In genomic region chr1:132541824-132542599, GRCm38 (mm10) we compare ENCODE assay signal across 9 mouse cellular contexts. TPM values are rescaled to one million over a fixed set of nuclear protein-coding genes. Genes with fewer than 3 reads are reported as not detected.
A peak's percentile ranks its signal among the peaks of the same experiment; 100 is the strongest.
DNase-seq lines count a peak whose midpoint lies in the region; ATAC-seq and TF ChIP-seq lines count a peak whose summit lies in the region.
"Had no signal": no experiment of that assay in that cellular context is flagged by ENCODE, and none has a peak within 500 bp of the region (broad histone marks: within the 10 kb centered on the region; RNA-seq: fewer than 3 reads in every experiment).

No protein-coding gene starts in this region.

- WGBS in forebrain, embryonic 14.5 days: 14% methylated on average over 5 of the region's 5 CpGs
- 11% methylated on average over 5 of the region's 5 CpGs for WGBS in limb, embryonic 14.5 days

- H3K9ac ChIP-seq in ES-E14 (ENCODE audit: insufficient read depth, low read depth, low read length, poor library complexity, severe bottlenecking): no peak overlapping the region
- H3K9ac ChIP-seq in forebrain, embryonic 14.5 days (ENCODE audit: low read length): peak overlapping the region; percentile 74
- no peak overlapping the region for H3K9ac ChIP-seq in limb, embryonic 14.5 days (ENCODE audit: low read depth, low read length, severe bottlenecking)

- TF ChIP-seq POLR2A in limb, embryonic 14.5 days (IDR thresholded peaks at IDR 0.05; ENCODE audit: borderline replicate concordance, extremely low read depth, insufficient read depth, insufficient read length): no peak

- H3K36me3 ChIP-seq in ES-E14 (ENCODE audit: control insufficient read depth, insufficient read depth, low read length, poor library complexity, severe bottlenecking): no peaks in the 10 kb centered on the region
- H3K36me3 ChIP-seq in forebrain, embryonic 14.5 days (ENCODE audit: control insufficient read depth, insufficient read depth, low read length): no peaks in the 10 kb centered on the region
- H3K36me3 ChIP-seq in limb, embryonic 14.5 days (ENCODE audit: control insufficient read depth, insufficient read depth, low read length): no peaks in the 10 kb centered on the region

- H3K4me2 ChIP-seq in forebrain, embryonic 14.5 days (ENCODE audit: low read length): peak overlapping the region; percentile 69
- peak overlapping the region; percentile 46 for H3K4me2 ChIP-seq in limb, embryonic 14.5 days (replicated peaks; ENCODE audit: low read depth, low read length, severe bottlenecking)

- ATAC-seq in forebrain, embryonic 14.5 days: peak; percentile 5; the same call in 1 of the 2 replicates
- ATAC-seq in limb, embryonic 14.5 days (ENCODE audit: low FRiP score, low read depth): no peak
- ATAC-seq in activated CD4-positive, CD25-positive, alpha-beta regulatory T cell, adult 4 months: no peak

- in situ Hi-C loops in ES-E14 (cut with MboI; ENCODE audit: low sequenced_read_pairs in 2 of 2, unreplicated experiment in 2 of 2): no loop called here

- H3K9me3 ChIP-seq in ES-E14 (ENCODE audit: control insufficient read depth, insufficient read depth, low read depth, low read length): no peaks in the 10 kb centered on the region
- H3K9me3 ChIP-seq in forebrain, embryonic 14.5 days (replicated peaks; ENCODE audit: control insufficient read depth, low read length): no peaks in the 10 kb centered on the region
- no peaks in the 10 kb centered on the region for H3K9me3 ChIP-seq in limb, embryonic 14.5 days (ENCODE audit: control insufficient read depth, low read length)

- 0 out of 2 replicates have a peak, but pooled peaks cover 12% of the 10 kb centered on the region for H3K27me3 ChIP-seq in forebrain, embryonic 14.5 days (replicated peaks; ENCODE audit: control insufficient read depth, insufficient read depth, low read length)
- H3K27me3 ChIP-seq in limb, embryonic 14.5 days (ENCODE audit: control insufficient read depth, insufficient read depth, low read length): peaks cover 48% of the 10 kb centered on the region

- H3K4me1 ChIP-seq in ES-E14 (ENCODE audit: control insufficient read depth in 2 of 2, insufficient read depth in 2 of 2, low read length in 2 of 2, poor library complexity in 1 of 2): peaks cover 3 to 19% of the 10 kb centered on the region in 2 experiments; a peak in 3 of 4 replicates
- H3K4me1 ChIP-seq in forebrain, embryonic 14.5 days (ENCODE audit: control insufficient read depth, insufficient read depth, low read length): no peaks in the 10 kb centered on the region; the same call in 1 of the 2 replicates
- H3K4me1 ChIP-seq in limb, embryonic 14.5 days (ENCODE audit: control insufficient read depth, insufficient read depth, low read length): peaks cover 8% of the 10 kb centered on the region; the same call in 1 of the 2 replicates

- DNase-seq in cerebellum, adult 11-12 months: peak; percentile 74
- no peak for DNase-seq in cerebellum, adult 11 months
- DNase-seq in ES-E14 (ENCODE audit: low read depth, low spot score): no peak
- no peak for DNase-seq in forebrain, embryonic 14.5 days (ENCODE audit: low spot score)
- DNase-seq in limb, embryonic 14.5 days (ENCODE audit: low spot score): no peak
- DNase-seq in ovary, postnatal 10 days (ENCODE audit: low spot score): no peak
- DNase-seq in retina, postnatal 1 day: no peak
- DNase-seq: heart, postnatal 36 days had no signal

- H3K4me3 ChIP-seq in ES-E14 (ENCODE audit: insufficient read depth in 1 of 2, low read depth in 1 of 2, low read length in 2 of 2, poor library complexity in 1 of 2, severe bottlenecking in 1 of 2): peak overlapping the region; percentile 64 to 69; a peak in 3 of 4 replicates
- H3K4me3 ChIP-seq in forebrain, embryonic 14.5 days (ENCODE audit: low read depth, low read length): peak overlapping the region; percentile 46
- H3K4me3 ChIP-seq in limb, embryonic 14.5 days (replicated peaks; ENCODE audit: low read length): peak overlapping the region; percentile 24

- H3K27ac ChIP-seq in ES-E14 (ENCODE audit: insufficient read depth, low read depth, low read length, poor library complexity, severe bottlenecking): no peak overlapping the region
- H3K27ac ChIP-seq in forebrain, embryonic 14.5 days (ENCODE audit: low read depth, low read length): peak overlapping the region; percentile 78; the same call in 1 of the 2 replicates
- no peak overlapping the region for H3K27ac ChIP-seq in limb, embryonic 14.5 days (replicated peaks; ENCODE audit: low read depth, low read length)

TF ChIP-seq in ES-E14, 5 proteins besides CTCF, POLR2A, EP300 and RAD21:
- no peak for TF ChIP-seq HCFC1 (IDR thresholded peaks at IDR 0.05; ENCODE audit: borderline replicate concordance, insufficient read depth, low read length)
- no peak for TF ChIP-seq ZC3H11A (IDR thresholded peaks at IDR 0.05; ENCODE audit: borderline replicate concordance, low read depth, low read length)

RNA-seq across cellular contexts. Expression of gene Cntn2, which starts 1.0 kb away (rescaled TPM):
- 2.9 and 4.8 TPM in 2 replicates for total RNA-seq in ES-E14 (2012; rRNA removed)
- polyA plus RNA-seq in forebrain, embryonic 14.5 days (2014; fragmentation: Nextera tagmentation; extraction: Ambion mirVana): 68.0 and 102 TPM in 2 replicates
- polyA plus RNA-seq in limb, embryonic 14.5 days (2012; rRNA removed): 1.1 TPM in 2 replicates
- polyA plus RNA-seq in limb, embryonic 14.5 days (2014; fragmentation: Nextera tagmentation; extraction: Ambion mirVana): 0.84 and 1.2 TPM in 2 replicates
- not detected for polyA plus RNA-seq in activated CD4-positive, CD25-positive, alpha-beta regulatory T cell, adult 4 months (2017; shearing (Covaris generic))

RNA-seq across cellular contexts. Expression of gene Tmem81, which starts 36.0 kb away (rescaled TPM):
- 4.3 and 6.8 TPM in 2 replicates for total RNA-seq in ES-E14 (2012; rRNA removed)
- polyA plus RNA-seq in forebrain, embryonic 14.5 days (2014; fragmentation: Nextera tagmentation; extraction: Ambion mirVana): 0.74 and 1.1 TPM in 2 replicates
- 3.1 and 3.5 TPM in 2 replicates for polyA plus RNA-seq in limb, embryonic 14.5 days (2012; rRNA removed)
- polyA plus RNA-seq in limb, embryonic 14.5 days (2014; fragmentation: Nextera tagmentation; extraction: Ambion mirVana): 1.8 and 2.1 TPM in 2 replicates
- polyA plus RNA-seq in activated CD4-positive, CD25-positive, alpha-beta regulatory T cell, adult 4 months (2017; shearing (Covaris generic)): 1 to 10 TPM; 3.2 to 6.5 TPM

Comparison
In these comparisons a context has a peak if more than half of its experiments do, and no peak if none do; other contexts are left out.
1. RNA of gene Cntn2, which starts 1.0 kb away (polyA plus RNA-seq): 68.0 to 102 TPM in forebrain, embryonic 14.5 days; 0.84 to 1.2 TPM in limb, embryonic 14.5 days and not detected in activated CD4-positive, CD25-positive, alpha-beta regulatory T cell, adult 4 months; every median in the first group is over 10 times any median in the second.
2. Peak in every context shown above with its lines, with median percentiles within 50 percentile points of each other: H3K4me3 ChIP-seq.